Mouse (Mus musculus): Measurements from ENCODE around the gene Atat1. TPM values are rescaled to one million over a fixed set of nuclear protein-coding genes. Genes with fewer than 3 reads are reported as not detected.
A peak's percentile ranks its signal among the peaks of the same experiment; 100 is the strongest.

Atat1 gene
- polyA plus RNA-seq, 1 experiment from 2014 or later = 503 TPM

DNA sequence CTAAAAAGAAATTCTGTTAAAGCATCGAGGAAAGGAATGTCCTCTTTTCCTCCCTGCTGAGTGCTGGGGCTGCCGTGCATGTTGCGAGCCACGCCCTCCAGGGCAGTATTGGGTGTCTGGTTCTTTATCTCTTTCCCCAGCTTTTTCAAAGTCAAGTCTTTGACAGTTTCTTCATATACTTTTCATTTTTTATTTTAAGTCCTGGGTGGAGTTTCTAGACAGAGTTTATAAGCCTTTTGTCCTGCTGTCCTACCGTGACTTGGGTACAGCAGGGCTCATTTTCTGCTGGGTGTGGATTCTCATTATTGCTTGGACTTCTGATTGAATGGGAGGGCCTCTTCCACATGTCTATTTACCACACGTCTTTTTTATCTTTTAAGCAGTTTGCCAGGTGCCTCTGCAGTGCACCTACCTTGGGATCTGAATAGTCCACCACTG, 10.0 kb upstream of the Atat1 start:
- DNase-seq = peak; percentile 42
- no peaks in the 10 kb centered on the region for H3K9me3 ChIP-seq (ENCODE audit: control insufficient read depth, low read length)
- 40% methylated on average over 6 of the region's 6 CpGs for WGBS
- peak overlapping the region; percentile 79 for H3K4me3 ChIP-seq (replicated peaks; ENCODE audit: low read depth, low read length)
- no peaks in the 10 kb centered on the region for H3K27me3 ChIP-seq (ENCODE audit: control insufficient read depth, insufficient read depth, low read length)
- peak overlapping the region; percentile 92 for H3K27ac ChIP-seq (replicated peaks; ENCODE audit: low read depth, low read length)
- ATAC-seq (ENCODE audit: low FRiP score, low TSS enrichment) = no peak
- H3K4me2 ChIP-seq (ENCODE audit: low read length) = peak overlapping the region; percentile 65
- H3K4me1 ChIP-seq (ENCODE audit: control insufficient read depth, insufficient read depth, low read length) = peaks cover 34% of the 10 kb centered on the region
- peak overlapping the region; percentile 59 for H3K9ac ChIP-seq (replicated peaks; ENCODE audit: low read length)
- peaks cover 18% of the 10 kb centered on the region for H3K36me3 ChIP-seq (ENCODE audit: control insufficient read depth, insufficient read depth, low read length)

DNA sequence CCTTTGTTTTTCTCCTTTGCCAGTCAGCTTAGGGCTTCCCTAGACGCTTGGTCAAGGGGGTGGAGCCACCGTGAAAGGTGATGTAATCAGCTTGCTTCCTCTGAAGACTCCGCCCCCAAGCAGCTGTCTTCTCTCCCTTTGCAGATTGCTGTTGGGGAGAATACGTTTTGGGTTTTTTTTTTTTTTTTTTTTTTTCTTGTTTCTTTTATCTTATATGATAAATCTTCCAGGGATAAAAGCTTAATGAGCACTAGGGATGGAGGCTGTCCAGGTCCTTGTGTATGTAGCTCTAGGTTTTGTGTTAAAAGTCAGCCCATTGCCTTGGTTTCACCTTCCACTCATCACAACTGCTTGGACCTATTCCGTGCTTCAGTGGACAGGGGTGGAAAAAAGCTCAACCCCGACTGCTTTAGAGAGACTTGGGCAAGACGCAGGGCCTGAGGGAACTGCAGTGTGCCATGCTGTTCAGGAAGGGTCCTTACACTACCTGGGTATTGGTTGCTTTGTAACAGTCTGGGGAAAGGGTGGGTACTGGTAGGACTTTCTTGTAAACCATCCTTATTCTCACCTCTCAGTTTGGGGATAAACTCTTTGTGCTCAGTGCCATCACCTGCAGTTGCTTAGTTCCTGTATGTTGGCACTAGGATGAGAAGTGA, 9.3 kb upstream of the Atat1 start:
- peak; percentile 98 for DNase-seq
- 5% methylated on average over 7 of the region's 7 CpGs for WGBS
- no peaks in the 10 kb centered on the region for H3K9me3 ChIP-seq (ENCODE audit: control insufficient read depth, low read length)
- peak overlapping the region; percentile 79 for H3K4me3 ChIP-seq (replicated peaks; ENCODE audit: low read depth, low read length)
- H3K27ac ChIP-seq (replicated peaks; ENCODE audit: low read depth, low read length) = peak overlapping the region; percentile 92
- H3K4me2 ChIP-seq (ENCODE audit: low read length) = peak overlapping the region; percentile 65
- peak; percentile 51 for ATAC-seq (ENCODE audit: low FRiP score, low TSS enrichment)
- peak overlapping the region; percentile 99 for H3K9ac ChIP-seq (replicated peaks; ENCODE audit: low read length)
- peaks cover 34% of the 10 kb centered on the region for H3K4me1 ChIP-seq (ENCODE audit: control insufficient read depth, insufficient read depth, low read length)
- no peaks in the 10 kb centered on the region for H3K27me3 ChIP-seq (ENCODE audit: control insufficient read depth, insufficient read depth, low read length)
- H3K36me3 ChIP-seq (ENCODE audit: control insufficient read depth, insufficient read depth, low read length) = peaks cover 11% of the 10 kb centered on the region

DNA sequence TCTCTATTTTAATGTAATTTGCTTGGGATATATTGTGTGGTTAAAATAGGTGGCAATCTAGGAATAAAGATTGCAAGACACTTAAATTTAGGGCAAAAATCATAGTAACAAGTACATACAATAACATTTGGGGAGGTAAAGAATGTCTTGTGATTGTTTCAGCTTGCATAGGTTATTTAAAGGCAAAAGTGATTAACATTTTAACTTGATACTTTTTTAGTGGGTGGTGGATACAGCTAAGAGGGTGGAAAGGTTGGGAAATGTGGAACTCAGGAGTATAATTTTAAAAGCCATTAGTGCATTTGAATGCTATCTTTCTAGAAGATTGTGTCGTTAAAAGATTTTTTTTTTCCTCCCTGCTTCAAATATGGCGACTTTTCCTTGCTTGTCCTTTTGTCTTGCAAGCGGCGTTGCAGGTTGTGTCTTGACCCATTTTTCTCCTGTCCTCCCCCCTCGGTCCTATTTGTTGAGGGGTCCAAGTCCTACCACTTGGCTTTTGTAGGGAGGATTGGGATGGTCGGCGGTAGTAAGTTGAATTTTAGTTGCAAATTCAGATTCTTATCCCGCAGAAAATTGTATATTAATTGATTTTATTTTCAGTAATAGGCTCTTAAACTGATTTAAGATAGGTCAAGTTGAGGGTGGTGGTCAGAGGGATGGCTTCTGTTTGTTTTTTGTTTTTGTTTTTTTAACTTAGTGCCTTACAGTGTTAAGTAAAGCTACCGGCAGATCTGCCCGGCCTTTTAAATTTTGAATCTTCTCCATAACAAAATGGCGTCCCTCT, 8.6 kb upstream of the Atat1 start:
- WGBS = 0% methylated on average over 11 of the region's 11 CpGs
- Histone ChIP-seq H3K4me2 (ENCODE audit: low read length) (peak overlapping the region; percentile 65), H3K36me3 (ENCODE audit: control insufficient read depth, insufficient read depth, low read length) (peaks cover 9% of the 10 kb centered on the region), H3K27me3 (ENCODE audit: control insufficient read depth, insufficient read depth, low read length) (no peaks in the 10 kb centered on the region), H3K27ac (replicated peaks; ENCODE audit: low read depth, low read length) (peak overlapping the region; percentile 92), H3K4me1 (ENCODE audit: control insufficient read depth, insufficient read depth, low read length) (peaks cover 34% of the 10 kb centered on the region), H3K9me3 (ENCODE audit: control insufficient read depth, low read length) (no peaks in the 10 kb centered on the region), H3K4me3 (replicated peaks; ENCODE audit: low read depth, low read length) (peak overlapping the region; percentile 79), H3K9ac (replicated peaks; ENCODE audit: low read length) (peak overlapping the region; percentile 99)
- peak; percentile 84 for DNase-seq
- no peak for ATAC-seq (ENCODE audit: low FRiP score, low TSS enrichment)

DNA sequence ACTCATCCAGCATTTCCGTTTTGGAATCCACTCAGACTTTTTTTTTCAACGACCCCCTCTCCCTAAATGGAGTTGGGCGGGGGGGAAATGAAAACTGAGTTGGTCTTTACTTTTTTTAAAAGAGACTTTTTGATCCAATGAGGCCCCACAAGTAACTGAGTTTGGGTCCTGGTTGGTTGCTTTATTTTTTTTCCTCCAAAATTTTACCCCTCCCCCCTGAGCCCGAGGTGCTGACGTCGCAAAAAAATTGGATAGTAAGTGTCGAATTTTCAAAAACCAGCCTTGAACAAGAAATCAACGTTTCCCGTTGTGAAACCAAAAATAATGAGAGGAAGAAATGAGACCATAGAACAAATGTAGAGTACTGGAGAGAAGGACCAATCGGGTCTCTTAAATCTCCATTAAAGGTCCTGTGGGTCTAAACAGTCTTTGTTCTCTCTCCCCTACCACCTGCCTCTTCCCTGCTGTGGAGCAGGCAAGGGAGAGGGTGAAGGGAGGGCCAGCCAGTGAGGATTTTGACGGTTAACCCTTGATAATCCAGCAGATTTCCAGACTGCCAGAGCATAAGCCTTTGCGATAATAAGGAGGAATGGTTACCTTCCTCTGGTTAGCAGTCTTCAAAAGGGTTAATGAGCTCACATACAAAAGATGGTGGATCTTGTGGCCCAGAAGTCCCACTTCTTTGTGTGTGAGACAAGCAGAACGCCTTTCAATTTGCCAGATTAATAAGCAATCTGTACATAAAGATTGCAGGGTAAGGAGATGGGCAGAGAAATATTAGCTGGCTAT, 7.8 kb upstream of the Atat1 start:
- under 1% methylated on average over 13 of the region's 13 CpGs for WGBS
- DNase-seq = peak; percentile 89
- Histone ChIP-seq H3K27me3 (ENCODE audit: control insufficient read depth, insufficient read depth, low read length) (no peaks in the 10 kb centered on the region), H3K9ac (replicated peaks; ENCODE audit: low read length) (peak overlapping the region; percentile 99), H3K4me2 (ENCODE audit: low read length) (peak overlapping the region; percentile 65), H3K4me3 (replicated peaks; ENCODE audit: low read depth, low read length) (peak overlapping the region; percentile 79), H3K9me3 (ENCODE audit: control insufficient read depth, low read length) (no peaks in the 10 kb centered on the region), H3K36me3 (ENCODE audit: control insufficient read depth, insufficient read depth, low read length) (peaks cover 13% of the 10 kb centered on the region), H3K27ac (replicated peaks; ENCODE audit: low read depth, low read length) (peak overlapping the region; percentile 92), H3K4me1 (ENCODE audit: control insufficient read depth, insufficient read depth, low read length) (peaks cover 34% of the 10 kb centered on the region)
- ATAC-seq (ENCODE audit: low FRiP score, low TSS enrichment) = peak; percentile 13

DNA sequence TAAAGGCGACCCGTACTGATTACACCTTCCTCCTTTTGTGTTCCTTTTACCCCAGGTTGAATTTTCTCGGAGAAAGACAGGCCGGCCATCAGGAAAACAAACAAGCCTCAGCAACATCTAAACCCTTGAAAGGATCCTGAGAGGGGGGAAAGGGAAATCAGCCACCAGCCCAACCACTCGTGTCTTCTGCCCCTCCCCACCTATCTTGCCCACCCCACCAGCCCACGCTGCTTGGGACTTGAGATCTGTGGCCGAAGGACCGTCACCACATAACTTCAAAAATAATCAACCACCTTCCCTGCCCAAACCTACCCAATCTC, 7.2 kb upstream of the Atat1 start:
- Histone ChIP-seq H3K27me3 (ENCODE audit: control insufficient read depth, insufficient read depth, low read length) (no peaks in the 10 kb centered on the region), H3K9ac (replicated peaks; ENCODE audit: low read length) (peak overlapping the region; percentile 99), H3K27ac (replicated peaks; ENCODE audit: low read depth, low read length) (peak overlapping the region; percentile 92), H3K36me3 (ENCODE audit: control insufficient read depth, insufficient read depth, low read length) (peaks cover 15% of the 10 kb centered on the region), H3K4me3 (replicated peaks; ENCODE audit: low read depth, low read length) (peak overlapping the region; percentile 79), H3K9me3 (ENCODE audit: control insufficient read depth, low read length) (no peaks in the 10 kb centered on the region), H3K4me1 (ENCODE audit: control insufficient read depth, insufficient read depth, low read length) (peaks cover 34% of the 10 kb centered on the region), H3K4me2 (ENCODE audit: low read length) (peak overlapping the region; percentile 65)
- ATAC-seq (ENCODE audit: low FRiP score, low TSS enrichment) = no peak
- peak; percentile 63 for DNase-seq
- 0% methylated on average over 8 of the region's 8 CpGs for WGBS

DNA sequence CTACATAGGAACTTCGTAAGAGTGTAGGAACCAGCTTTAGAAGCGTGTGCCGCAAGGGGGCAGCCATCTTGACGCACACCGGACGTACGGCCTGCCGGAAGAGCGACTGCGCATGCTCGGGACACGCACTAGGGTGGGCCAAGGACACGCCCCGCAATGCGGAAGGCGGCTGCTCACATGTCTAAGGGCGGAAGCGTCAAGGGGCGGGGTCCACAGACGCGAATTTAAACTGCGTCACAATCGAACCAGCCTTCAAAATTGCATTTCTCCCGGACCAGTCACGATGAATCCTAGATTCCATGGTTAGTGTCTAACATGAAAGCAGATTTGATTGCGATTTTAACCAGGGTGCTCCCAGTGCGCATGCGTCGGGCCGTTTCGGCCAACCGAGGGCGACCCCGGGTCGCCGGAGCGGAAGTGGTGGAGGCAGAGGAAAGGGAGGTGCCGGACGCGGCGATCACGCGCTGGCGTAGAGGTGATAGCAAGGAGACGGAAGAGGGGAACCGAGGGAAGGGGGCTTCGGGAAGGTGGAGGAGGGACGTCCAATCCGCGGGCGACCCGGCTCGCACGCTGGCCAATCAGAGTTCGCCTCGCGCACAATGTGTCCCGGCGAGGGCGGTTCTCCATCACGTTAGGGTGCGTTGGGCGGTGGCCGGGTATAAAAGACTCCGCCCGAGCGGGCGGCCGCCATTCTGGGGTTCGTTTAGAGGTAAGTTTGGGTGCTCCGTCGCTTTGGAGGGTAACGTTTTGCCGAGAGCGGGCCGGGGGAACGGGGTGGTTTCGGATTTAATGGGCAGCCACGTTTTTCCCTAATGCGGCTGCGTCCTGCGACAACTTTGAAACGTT, 6.6 kb upstream of the Atat1 start, which contains the start of the genes Mrps18b and Ppp1r10:
Gene Mrps18b (minus strand): TSS at position 93 of the 846 bp plus-strand sequence.
Gene Ppp1r10 (plus strand): TSS at position 138 of the 846 bp plus-strand sequence.
- Histone ChIP-seq H3K27me3 (ENCODE audit: control insufficient read depth, insufficient read depth, low read length) (no peaks in the 10 kb centered on the region), H3K4me3 (replicated peaks; ENCODE audit: low read depth, low read length) (peak within 1 kb of the TSS; percentile 79), H3K27ac (replicated peaks; ENCODE audit: low read depth, low read length) (peak within 1 kb of the TSS; percentile 92), H3K4me2 (ENCODE audit: low read length) (peak within 1 kb of the TSS; percentile 76), H3K9me3 (ENCODE audit: control insufficient read depth, low read length) (no peaks in the 10 kb centered on the region), H3K36me3 (ENCODE audit: control insufficient read depth, insufficient read depth, low read length) (peaks cover 15% of the 10 kb centered on the region), H3K9ac (replicated peaks; ENCODE audit: low read length) (peak within 1 kb of the TSS; percentile 99), H3K4me1 (ENCODE audit: control insufficient read depth, insufficient read depth, low read length) (peaks cover 28% of the 10 kb centered on the region)
- peak; percentile 100 for DNase-seq
- WGBS = under 1% methylated on average over 83 of the region's 83 CpGs
- peak; percentile 94 for ATAC-seq (ENCODE audit: low FRiP score, low TSS enrichment)

DNA sequence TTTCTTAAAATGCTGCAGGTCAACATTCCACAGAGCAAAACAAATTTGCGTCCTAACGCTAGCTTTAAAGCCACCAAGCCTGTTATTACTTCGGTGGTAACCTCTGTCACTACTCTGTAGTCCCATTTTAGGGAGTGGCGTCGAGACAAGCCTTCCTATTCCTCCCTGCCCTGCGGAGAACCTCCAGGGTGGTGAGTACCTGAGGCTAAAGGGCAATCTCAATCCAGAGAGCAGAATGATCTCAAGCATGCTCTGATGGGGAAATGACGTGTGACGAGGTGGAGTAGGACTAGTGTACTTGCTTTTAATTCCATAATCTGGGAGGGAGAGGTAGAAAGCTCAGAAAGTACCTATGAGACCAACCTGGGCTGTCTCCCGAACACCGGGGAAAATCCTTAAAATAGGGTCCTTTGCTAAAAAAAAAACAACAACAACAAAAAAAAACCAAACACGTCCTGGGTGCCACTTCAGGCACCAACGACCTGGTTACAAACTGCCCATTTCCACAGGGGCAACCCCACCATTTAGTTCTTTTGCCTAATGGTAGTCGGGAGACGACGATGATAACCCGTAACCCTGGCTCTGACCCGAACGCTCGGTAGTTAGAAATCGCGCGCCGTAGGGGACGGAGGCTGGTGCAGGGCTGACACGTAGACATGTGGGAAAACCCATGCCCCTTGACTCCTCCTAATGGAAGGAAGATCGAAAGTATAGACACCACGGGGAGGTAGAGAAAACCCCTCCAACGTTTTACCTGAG, 5.8 kb upstream of the Atat1 start:
- no peak for DNase-seq

More for the DNA sequence above, 5.8 kb upstream of the Atat1 start:
- peak overlapping the region; percentile 99 for H3K9ac ChIP-seq (replicated peaks; ENCODE audit: low read length)
- peaks cover 20% of the 10 kb centered on the region for H3K4me1 ChIP-seq (ENCODE audit: control insufficient read depth, insufficient read depth, low read length)
- H3K27ac ChIP-seq (replicated peaks; ENCODE audit: low read depth, low read length) = peak overlapping the region; percentile 92
- H3K4me2 ChIP-seq (ENCODE audit: low read length) = peak overlapping the region; percentile 76
- ATAC-seq (ENCODE audit: low FRiP score, low TSS enrichment) = no peak; the same call in 1 of the 2 replicates
- H3K9me3 ChIP-seq (ENCODE audit: control insufficient read depth, low read length) = no peaks in the 10 kb centered on the region
- H3K4me3 ChIP-seq (replicated peaks; ENCODE audit: low read depth, low read length) = peak overlapping the region; percentile 79
- H3K36me3 ChIP-seq (ENCODE audit: control insufficient read depth, insufficient read depth, low read length) = peaks cover 15% of the 10 kb centered on the region
- WGBS = 5% methylated on average over 28 of the region's 28 CpGs
- H3K27me3 ChIP-seq (ENCODE audit: control insufficient read depth, insufficient read depth, low read length) = no peaks in the 10 kb centered on the region
